Mouse (Mus musculus) embryonic stem cell, embryonic (primary cell): ENCODE measurements at regions not wholly inside any gene's neighbourhood (a gene's known extent, or its start where the extent isn't known, plus 50 kb on each side); places are given as distances from the start of the nearest gene placed in this dataset.

Experiments
- CTCF ChIA-PET, 4 experiments: fragments of 300-600 bp in 2 of 4; fragments of 350-600 bp in 2 of 4; sonication (Branson Sonifier 250); formaldehyde crosslinking; loops; one replicate each; lab custom pipeline; 2022; ENCODE audit warnings: inconsistent platforms in 2 of 4; lab: Charles Lee
- POLR2A ChIA-PET, 4 experiments: fragments of 300-600 bp in 2 of 4; fragments of 350-600 bp in 2 of 4; sonication (Branson Sonifier 250); formaldehyde crosslinking; loops; one replicate each; lab custom pipeline; 2022; ENCODE audit warnings: antibody characterized with exemption in 4 of 4, inconsistent platforms in 1 of 4; lab: Charles Lee

GRCm38 (mm10) chr1:190009466-190009865 lies 87.3 kb upstream of the Smyd2 start:
- CTCF ChIA-PET, result no interaction called here

GRCm38 (mm10) chr1:190007271-190007670 lies 85.1 kb upstream of the Smyd2 start:
- ChIA-PET POLR2A (interaction anchor here in 1 of 4 experiments (0.7 kb wide), 1 partner anchor 25 kb away, joined by 3 read pairs; no protein-coding TSS in a partner anchor), CTCF (no interaction called here)

More at GRCm38 (mm10) chr1:190009466-190009865, 87.3 kb upstream of the Smyd2 start:
- POLR2A ChIA-PET, result no interaction called here

- ChIA-PET POLR2A (interaction anchor here in 1 of 4 experiments (0.6 kb wide), 1 partner anchor 227 kb away, joined by 3 read pairs; no protein-coding TSS in a partner anchor), CTCF (interaction anchor here in 2 of 4 experiments (0.6 to 0.8 kb wide), 2 partner anchors 206 to 392 kb away, joined by 3 to 4 read pairs; no protein-coding TSS in a partner anchor)
Measured at GRCm38 (mm10) chr1:190001084-190001483, 78.9 kb upstream of the Smyd2 start.

GRCm38 (mm10) chr1:189993706-189994105 lies 71.5 kb upstream of the Smyd2 start:
- CTCF ChIA-PET, result interaction anchor here in 1 of 4 experiments (0.5 kb wide), 1 partner anchor 137 kb away, joined by 3 read pairs; no protein-coding TSS in a partner anchor

GRCm38 (mm10) chr1:189993221-189993620 lies 71.1 kb upstream of the Smyd2 start:
- CTCF ChIA-PET, result interaction anchor here in 1 of 4 experiments (0.5 kb wide), 1 partner anchor 138 kb away, joined by 3 read pairs; no protein-coding TSS in a partner anchor

More at GRCm38 (mm10) chr1:189993706-189994105, 71.5 kb upstream of the Smyd2 start:
- POLR2A ChIA-PET, result no interaction called here

GRCm38 (mm10) chr1:189991089-189991488 lies 68.9 kb upstream of the Smyd2 start:
- ChIA-PET POLR2A (interaction anchor here in 1 of 4 experiments (0.6 kb wide), 1 partner anchor 79 kb away, joined by 4 read pairs; no protein-coding TSS in a partner anchor), CTCF (interaction anchor here in 1 of 4 experiments (0.5 kb wide), 1 partner anchor 757 kb away, joined by 3 read pairs; no protein-coding TSS in a partner anchor)

More at GRCm38 (mm10) chr1:189993221-189993620, 71.1 kb upstream of the Smyd2 start:
- POLR2A ChIA-PET, result no interaction called here

GRCm38 (mm10) chr1:189990046-189990622 lies 68.0 kb upstream of the Smyd2 start:
- CTCF ChIA-PET, result interaction anchor here in 2 of 4 experiments (0.5 to 0.7 kb wide), 2 partner anchors 13 to 771 kb away, joined by 3 to 4 read pairs; no protein-coding TSS in a partner anchor
- POLR2A ChIA-PET, result interaction anchor here in 2 of 4 experiments (0.6 to 0.7 kb wide), 2 partner anchors 16 to 78 kb away, joined by 3 to 4 read pairs; no protein-coding TSS in a partner anchor

GRCm38 (mm10) chr1:189989376-189989775 lies 67.2 kb upstream of the Smyd2 start:
- POLR2A ChIA-PET, result no interaction called here
- CTCF ChIA-PET, result no interaction called here

- ChIA-PET POLR2A (no interaction called here), CTCF (no interaction called here)
Measured at GRCm38 (mm10) chr1:189988864-189989263, 66.7 kb upstream of the Smyd2 start.

GRCm38 (mm10) chr1:189985516-189986205 lies 63.5 kb upstream of the Smyd2 start:
- CTCF ChIA-PET, result interaction anchor here in 1 of 4 experiments (0.6 to 1.2 kb wide), 2 partner anchors 12 to 115 kb away, joined by 3 read pairs; no protein-coding TSS in a partner anchor

GRCm38 (mm10) chr1:189978244-189978643 lies 56.1 kb upstream of the Smyd2 start:
- CTCF ChIA-PET, result interaction anchor here in 2 of 4 experiments (0.6 to 0.7 kb wide), 3 partner anchors 62 to 383 kb away, joined by 3 to 6 read pairs (median 3); no protein-coding TSS in a partner anchor
- POLR2A ChIA-PET, result interaction anchor here in 2 of 4 experiments (0.5 to 0.7 kb wide), 2 partner anchors 191 to 284 kb away, joined by 3 to 4 read pairs; no protein-coding TSS in a partner anchor

More at GRCm38 (mm10) chr1:189985516-189986205, 63.5 kb upstream of the Smyd2 start:
- POLR2A ChIA-PET, result interaction anchor here in 1 of 4 experiments (0.6 kb wide), 1 partner anchor 1041 kb away, joined by 4 read pairs; no protein-coding TSS in a partner anchor

GRCm38 (mm10) chr1:189975660-189976059 lies 53.5 kb upstream of the Smyd2 start:
- ChIA-PET CTCF (interaction anchor here in 1 of 4 experiments (0.6 to 1.2 kb wide), 2 partner anchors 92 to 1158 kb away, joined by 3 to 4 read pairs; no protein-coding TSS in a partner anchor), POLR2A (no interaction called here)

- CTCF ChIA-PET, result interaction anchor here (0.5 to 2.1 kb wide), 14 partner anchors 11 to 945 kb away, joined by 3 to 13 read pairs (median 4); no protein-coding TSS in a partner anchor
- POLR2A ChIA-PET, result no interaction called here
Measured at GRCm38 (mm10) chr1:189972790-189973406, 50.7 kb upstream of the Smyd2 start.
